In the genomic region with DNA sequence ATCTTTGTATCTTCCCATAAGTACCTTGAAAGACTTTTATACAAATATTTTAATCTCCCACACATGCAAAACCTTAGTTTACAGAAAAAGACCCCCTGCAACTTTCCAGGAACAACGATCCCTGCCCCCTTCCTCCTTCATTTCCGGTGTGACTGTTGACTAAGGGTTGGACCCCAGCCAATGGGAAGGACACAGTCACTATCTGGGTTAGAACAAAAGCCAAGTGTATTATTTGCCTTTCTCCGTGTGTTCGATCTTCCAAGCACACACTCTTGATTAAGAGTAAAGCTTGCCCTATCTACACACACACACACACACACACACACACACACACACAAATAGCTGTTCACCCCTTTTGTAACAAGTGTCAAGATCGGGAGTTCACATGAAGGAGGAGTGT, we compare ENCODE assay signal across 18 mouse cellular contexts.
DNase-seq lines count a peak whose midpoint lies in the region; ATAC-seq and TF ChIP-seq lines count a peak whose summit lies in the region.
"Had no signal": no experiment of that assay in that cellular context is flagged by ENCODE, and none has a peak within 500 bp of the region (broad histone marks: within the 10 kb centered on the region; RNA-seq: fewer than 3 reads in every experiment).

No protein-coding gene starts in this region.

- no peaks in the 10 kb centered on the region for H3K79me2 ChIP-seq in liver, adult 2 months (ENCODE audit: control insufficient read depth, insufficient read depth, low read length)
- H3K79me2 ChIP-seq in MEL (ENCODE audit: control insufficient read depth, insufficient read depth, low read length, poor library complexity), result no peaks in the 10 kb centered on the region; the same call in 1 of the 2 replicates

- intact Hi-C loops in gastrocnemius, postnatal 36 days (cut with DNase I), result no loop called here

- H3K36me3 ChIP-seq in liver, adult 2 months (ENCODE audit: control insufficient read depth, insufficient read depth, low read length), result no peaks in the 10 kb centered on the region
- no peaks in the 10 kb centered on the region for H3K36me3 ChIP-seq in liver, embryonic 12.5 days
- peaks cover 0 to 46% of the 10 kb centered on the region in 2 experiments; a peak in 2 of 4 replicates for H3K36me3 ChIP-seq in MEL (ENCODE audit: control insufficient read depth in 1 of 2, insufficient read depth in 2 of 2, low read length in 2 of 2)
- no peaks in the 10 kb centered on the region for H3K36me3 ChIP-seq in liver, postnatal 0 days (replicated peaks; ENCODE audit: insufficient read depth, low read length)
- H3K36me3 ChIP-seq in midbrain, embryonic 15.5 days (replicated peaks), result no peaks in the 10 kb centered on the region
- H3K36me3 ChIP-seq: heart, embryonic 13.5 days; hindbrain, embryonic 15.5 days; limb, embryonic 15.5 days; midbrain, embryonic 10.5 days had no signal

- TF ChIP-seq RAD21 in MEL (IDR thresholded peaks at IDR 0.05; ENCODE audit: low read depth, low read length), result no peak

- no peak for TF ChIP-seq CTCF in liver, adult 2 months (IDR thresholded peaks at IDR 0.05; ENCODE audit: low read depth, low read length)
- TF ChIP-seq CTCF in MEL (IDR thresholded peaks at IDR 0.05 in 2 of 3, conservative IDR thresholded peaks at IDR 0.05 in 1 of 3; ENCODE audit: control insufficient read depth in 1 of 3, insufficient read depth in 1 of 3, low read depth in 2 of 3, low read length in 3 of 3, poor library complexity in 1 of 3, severe bottlenecking in 1 of 3), result no peak
- TF ChIP-seq CTCF in liver, postnatal 0 days (IDR thresholded peaks at IDR 0.05; ENCODE audit: low read depth), result no peak

- peak; percentile 8 for DNase-seq in gastrocnemius, adult 18-20 months (ENCODE audit: low spot score)
- no peak for DNase-seq in gastrocnemius, postnatal 36 days
- DNase-seq in liver, adult 2 months (ENCODE audit: extremely low read depth, low read depth, low spot score), result peak; percentile 52
- DNase-seq in MEL (ENCODE audit: low read depth, low spot score), result peak; percentile 92
- peak; percentile 35 for DNase-seq in liver, postnatal 0 days
- DNase-seq: cerebellum, adult 11 months; kidney, adult 18-20 months; spleen, adult 18-20 months; thymus, adult 18-20 months had no signal

- 6% methylated on average over 5 of the region's 5 CpGs for WGBS in liver, adult 2 months
- 28% methylated on average over 5 of the region's 5 CpGs for WGBS in liver, embryonic 12.5 days (ENCODE audit: insufficient replicate concordance)
- WGBS in liver, postnatal 0 days (ENCODE audit: insufficient replicate concordance), result 19% methylated on average over 5 of the region's 5 CpGs
- 69% methylated on average over 5 of the region's 5 CpGs for WGBS in midbrain, embryonic 15.5 days

- H3K27ac ChIP-seq in liver, adult 2 months (replicated peaks; ENCODE audit: insufficient read depth, low read depth, low read length), result no peak overlapping the region
- H3K27ac ChIP-seq in liver, embryonic 12.5 days, result no peak overlapping the region
- peak overlapping the region; percentile 97 for H3K27ac ChIP-seq in MEL (ENCODE audit: control insufficient read depth, low read depth, low read length)
- H3K27ac ChIP-seq in liver, postnatal 0 days (ENCODE audit: low read depth), result no peak overlapping the region
- no peak overlapping the region for H3K27ac ChIP-seq in midbrain, embryonic 15.5 days
- H3K27ac ChIP-seq: heart, embryonic 13.5 days; hindbrain, embryonic 15.5 days; left cerebral cortex, adult 2 months; limb, embryonic 15.5 days; midbrain, embryonic 10.5 days had no signal

- no peaks in the 10 kb centered on the region for H3K9me3 ChIP-seq in liver, embryonic 12.5 days (replicated peaks)
- no peaks in the 10 kb centered on the region for H3K9me3 ChIP-seq in MEL (replicated peaks; ENCODE audit: insufficient read depth, low read length)
- H3K9me3 ChIP-seq in liver, postnatal 0 days (ENCODE audit: low read length), result no peaks in the 10 kb centered on the region
- no peaks in the 10 kb centered on the region for H3K9me3 ChIP-seq in midbrain, embryonic 15.5 days
- H3K9me3 ChIP-seq: heart, embryonic 13.5 days; hindbrain, embryonic 15.5 days; limb, embryonic 15.5 days; midbrain, embryonic 10.5 days had no signal

- TF ChIP-seq POLR2A in liver, adult 2 months (IDR thresholded peaks at IDR 0.05; ENCODE audit: extremely low read depth, insufficient read depth, low read length), result no peak
- TF ChIP-seq POLR2A in MEL (IDR thresholded peaks at IDR 0.05; ENCODE audit: control insufficient read depth in 1 of 2, insufficient read depth in 1 of 2, low read depth in 1 of 2, low read length in 2 of 2, poor library complexity in 1 of 2), result no peak

- no peak for ATAC-seq in liver, embryonic 12.5 days
- ATAC-seq in liver, postnatal 0 days, result peak; percentile 67
- ATAC-seq in midbrain, embryonic 15.5 days (replicated peaks), result no peak
- ATAC-seq: Patski had no signal

- TF ChIP-seq EP300 in MEL (IDR thresholded peaks at IDR 0.05; ENCODE audit: low read depth in 1 of 2, low read length in 2 of 2), result peak; percentile 74 to 93
- 0 out of 2 replicates have a peak, but pooled peaks have one; percentile 8 for TF ChIP-seq EP300 in liver, postnatal 0 days (IDR thresholded peaks at IDR 0.05; ENCODE audit: low read depth)

- H3K4me1 ChIP-seq in liver, adult 2 months (ENCODE audit: control insufficient read depth, insufficient read depth, low read length), result peaks cover 5% of the 10 kb centered on the region; the same call in 1 of the 2 replicates
- H3K4me1 ChIP-seq in liver, embryonic 12.5 days, result peaks cover 9% of the 10 kb centered on the region
- H3K4me1 ChIP-seq in MEL (ENCODE audit: control insufficient read depth in 1 of 2, insufficient read depth in 2 of 2, low read length in 2 of 2), result peaks cover 14 to 44% of the 10 kb centered on the region in 2 experiments
- peaks cover 10% of the 10 kb centered on the region for H3K4me1 ChIP-seq in liver, postnatal 0 days (ENCODE audit: insufficient read depth)
- no peaks in the 10 kb centered on the region for H3K4me1 ChIP-seq in midbrain, embryonic 15.5 days
- H3K4me1 ChIP-seq: hindbrain, embryonic 15.5 days; limb, embryonic 15.5 days had no signal

- H3K27me3 ChIP-seq in liver, adult 2 months (ENCODE audit: control insufficient read depth, insufficient read depth, low read length), result no peaks in the 10 kb centered on the region
- H3K27me3 ChIP-seq in liver, embryonic 12.5 days (replicated peaks), result no peaks in the 10 kb centered on the region
- H3K27me3 ChIP-seq in MEL (ENCODE audit: control insufficient read depth in 1 of 2, insufficient read depth in 2 of 2, low read length in 2 of 2), result no peaks in the 10 kb centered on the region
- no peaks in the 10 kb centered on the region for H3K27me3 ChIP-seq in liver, postnatal 0 days (ENCODE audit: insufficient read depth, low read length)
- no peaks in the 10 kb centered on the region for H3K27me3 ChIP-seq in midbrain, embryonic 15.5 days (replicated peaks)
- H3K27me3 ChIP-seq: heart, embryonic 13.5 days; hindbrain, embryonic 15.5 days; limb, embryonic 15.5 days; Patski had no signal

- H3K4me3 ChIP-seq in liver, adult 2 months (ENCODE audit: insufficient read depth, low read depth, low read length), result no peak overlapping the region
- no peak overlapping the region for H3K4me3 ChIP-seq in liver, embryonic 12.5 days
- peak overlapping the region; percentile 21 to 49 for H3K4me3 ChIP-seq in MEL (ENCODE audit: control insufficient read depth in 1 of 2, insufficient read depth in 1 of 2, low read depth in 2 of 2, low read length in 2 of 2)
- no peak overlapping the region for H3K4me3 ChIP-seq in liver, postnatal 0 days (ENCODE audit: low read depth, low read length)
- no peak overlapping the region for H3K4me3 ChIP-seq in midbrain, embryonic 15.5 days
- H3K4me3 ChIP-seq: erythroblast, embryonic 14.5 days; heart, embryonic 13.5 days; hindbrain, embryonic 15.5 days; left cerebral cortex, adult 2 months; limb, embryonic 15.5 days; midbrain, embryonic 10.5 days had no signal

- no peak overlapping the region for H3K9ac ChIP-seq in liver, adult 2 months (ENCODE audit: low read depth, low read length)
- no peak overlapping the region for H3K9ac ChIP-seq in liver, embryonic 12.5 days
- H3K9ac ChIP-seq in MEL (ENCODE audit: control insufficient read depth, low read depth, low read length, poor library complexity, severe bottlenecking), result peak overlapping the region; percentile 65
- no peak overlapping the region for H3K9ac ChIP-seq in liver, postnatal 0 days (replicated peaks)
- no peak overlapping the region for H3K9ac ChIP-seq in midbrain, embryonic 15.5 days
- H3K9ac ChIP-seq: heart, embryonic 13.5 days; hindbrain, embryonic 15.5 days; limb, embryonic 15.5 days had no signal

- no peak overlapping the region for H3K4me2 ChIP-seq in liver, embryonic 12.5 days
- H3K4me2 ChIP-seq in liver, postnatal 0 days (ENCODE audit: low read depth, low read length), result peak overlapping the region; percentile 16
- no peak overlapping the region for H3K4me2 ChIP-seq in midbrain, embryonic 15.5 days
- H3K4me2 ChIP-seq: heart, embryonic 13.5 days; hindbrain, embryonic 15.5 days; limb, embryonic 15.5 days had no signal

TF ChIP-seq in MEL, 35 proteins besides CTCF, POLR2A, EP300 and RAD21:
- TF ChIP-seq TBP (IDR thresholded peaks at IDR 0.05; ENCODE audit: low read depth, low read length) (peak; percentile 60; the same call in 1 of the 2 replicates), ETS1 (IDR thresholded peaks at IDR 0.05; ENCODE audit: low read depth, low read length) (peak; percentile 90), MEF2A (IDR thresholded peaks at IDR 0.05; ENCODE audit: extremely low read depth, insufficient replicate concordance, low read depth, low read length, poor library complexity, severe bottlenecking) (no peak), GABPA (IDR thresholded peaks at IDR 0.05; ENCODE audit: low read depth, low read length) (no peak), SIN3A (IDR thresholded peaks at IDR 0.05; ENCODE audit: low read length) (peak; percentile 77), TCF12 (IDR thresholded peaks at IDR 0.05; ENCODE audit: low read depth, low read length) (peak; percentile 80), TAL1 (IDR thresholded peaks at IDR 0.05; ENCODE audit: low read length) (peak; percentile 61), GATA1 (IDR thresholded peaks at IDR 0.05; ENCODE audit: low read depth, low read length) (peak; percentile 78)

Comparison
In these comparisons a context has a peak if more than half of its experiments do, and no peak if none do; other contexts are left out.
1. DNase-seq: peak in gastrocnemius, adult 18-20 months (single experiment), liver, adult 2 months (single experiment), MEL (single experiment) and liver, postnatal 0 days (single experiment); none in gastrocnemius, postnatal 36 days (0 of 2).
2. H3K4me3 ChIP-seq: peak in MEL (2 of 2); none in liver, adult 2 months (single experiment), liver, embryonic 12.5 days (single experiment), liver, postnatal 0 days (single experiment) and midbrain, embryonic 15.5 days (single experiment).